Mouse (Mus musculus) limb, embryonic 14.5 days (tissue): ENCODE measurements around the gene Crocc. TPM values are rescaled to one million over a fixed set of nuclear protein-coding genes. Genes with fewer than 3 reads are reported as not detected.

Experiments used
- ATAC-seq: fragments of 200-750 bp; cut with Nextera tagmentation; 2 replicates; pipeline ENCODE4 v1.8.0; 2017; ENCODE audit warnings: low read depth, moderate number of reproducible peaks, moderate TSS enrichment; ENCODE audit not compliant: low FRiP score
- DNase-seq: peaks from one replicate; pipeline ENCODE4 v3.0.0-alpha.2; 2015; ENCODE audit warnings: low spot score
- H3K27ac ChIP-seq: fragments of 300-500 bp; sonication (generic); replicated peaks from 2 replicates; pipeline ENCODE4 v1.5.1; 2014; ENCODE audit warnings: low read depth, mild to moderate bottlenecking, low read length, moderate library complexity, mixed read lengths
- H3K27me3 ChIP-seq: fragments of 300-500 bp; sonication (generic); 2 replicates; pipeline ENCODE4 v1.6.1; 2014; ENCODE audit warnings: low read length, mixed read lengths; ENCODE audit not compliant: control insufficient read depth, insufficient read depth
- H3K36me3 ChIP-seq: fragments of 300-500 bp; sonication (generic); 2 replicates; pipeline ENCODE4 v1.6.1; 2014; ENCODE audit warnings: mild to moderate bottlenecking, low read length, moderate library complexity, mixed read lengths; ENCODE audit not compliant: control insufficient read depth, insufficient read depth
- H3K4me1 ChIP-seq: fragments of 300-500 bp; sonication (generic); 2 replicates; pipeline ENCODE4 v1.6.1; 2014; ENCODE audit warnings: antibody characterized with exemption, low read length, mixed read lengths; ENCODE audit not compliant: control insufficient read depth, insufficient read depth
- H3K4me2 ChIP-seq: fragments of 300-500 bp; sonication (generic); replicated peaks from 2 replicates; pipeline ENCODE4 v1.6.1; 2014; ENCODE audit warnings: low read depth, mild to moderate bottlenecking, low read length, moderate library complexity; ENCODE audit not compliant: severe bottlenecking
- H3K4me3 ChIP-seq: fragments of 300-500 bp; sonication (generic); replicated peaks from 2 replicates; pipeline ENCODE4 v1.5.1; 2014; ENCODE audit warnings: low read length
- H3K9ac ChIP-seq: fragments of 300-500 bp; sonication (generic); 2 replicates; pipeline ENCODE4 v1.6.1; 2014; ENCODE audit warnings: mild to moderate bottlenecking, low read depth, low read length, moderate library complexity; ENCODE audit not compliant: severe bottlenecking
- H3K9me3 ChIP-seq: fragments of 300-500 bp; sonication (generic); 2 replicates; pipeline ENCODE4 v1.6.1; 2016; ENCODE audit warnings: low read length; ENCODE audit not compliant: control insufficient read depth
- POLR2A ChIP-seq: fragments of 200-500 bp; IDR thresholded peaks from 2 replicates; pipeline ENCODE4 v1.8.0; 2012; ENCODE audit warnings: inconsistent platforms, mild to moderate bottlenecking, moderate library complexity, borderline replicate concordance; ENCODE audit not compliant: insufficient read depth, insufficient read length; ENCODE audit errors: extremely low read depth
- WGBS: fragments of 180-500 bp; shearing (Covaris S2); extraction: QIAGEN DNeasy Blood & Tissue Kit; methylation state at CpG from one replicate; pipeline ENCODE4 v1.1.7; 2014; 5-methylcytosine and 5-hydroxymethylcytosine counted together
- polyA plus RNA-seq, 2 experiments: library from polyadenylated mRNA; depleted of rRNA in 1 of 2; stranded (reverse) in 1 of 2; unstranded in 1 of 2; fragments of >200 nt; fragmentation: Nextera tagmentation in 1 of 2; extraction: Ambion mirVana in 1 of 2; gene quantifications; 2 replicates each; pipeline versions ENCODE4 v1.2.1 to v1.2.3; 2012 to 2014

Crocc gene
- polyA plus RNA-seq, 2 experiments, result 5.4 to 25.9 TPM

- Histone ChIP-seq H3K27ac (no peak overlapping the region), H3K9me3 (no peaks in the 10 kb centered on the region), H3K4me2 (no peak overlapping the region), H3K4me1 (no peaks in the 10 kb centered on the region), H3K9ac (no peak overlapping the region), H3K36me3 (peaks cover 64% of the 10 kb centered on the region), H3K4me3 (no peak overlapping the region), H3K27me3 (no peaks in the 10 kb centered on the region)
- DNase-seq (no peak), ATAC-seq (no peak)
- WGBS, result 82% methylated on average over 12 of the region's 12 CpGs
- TF ChIP-seq POLR2A, result no peak
These were observed 6.6 kb upstream of the Crocc start for GRCm38 (mm10) chr4:141066709-141067515.

DNA sequence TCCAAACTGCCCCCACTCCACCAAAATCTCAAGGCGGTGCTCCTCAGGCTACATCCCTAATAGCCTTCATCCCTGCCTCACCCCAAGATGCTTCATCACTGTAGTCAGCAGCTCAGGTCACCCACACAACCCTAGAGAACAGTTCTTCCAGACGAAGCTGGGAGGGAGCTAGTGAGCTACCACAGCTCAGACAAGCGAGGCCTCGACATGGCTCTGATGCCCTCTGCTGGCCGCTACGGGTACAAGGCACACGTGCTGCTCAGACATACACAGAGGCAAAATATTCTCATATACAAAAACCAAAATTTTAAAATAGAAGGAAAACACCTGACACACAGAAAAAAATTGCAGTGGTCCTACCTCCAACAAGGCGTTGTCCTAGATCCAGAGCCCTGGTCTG, 4.8 kb upstream of the Crocc start:
- Histone ChIP-seq H3K27me3 (no peaks in the 10 kb centered on the region), H3K4me1 (peaks cover 4% of the 10 kb centered on the region; the same call in 1 of the 2 replicates), H3K27ac (no peak overlapping the region), H3K36me3 (peaks cover 46% of the 10 kb centered on the region), H3K4me2 (no peak overlapping the region), H3K4me3 (no peak overlapping the region), H3K9me3 (no peaks in the 10 kb centered on the region), H3K9ac (no peak overlapping the region)
- ATAC-seq (0 out of 2 replicates have a peak, but pooled peaks have one; percentile 6), DNase-seq (peak; percentile 88)
- 5% methylated on average over 8 of the region's 8 CpGs for WGBS
- no peak for TF ChIP-seq POLR2A

- no peak overlapping the region for H3K4me2 ChIP-seq
- no peaks in the 10 kb centered on the region for H3K9me3 ChIP-seq
- peaks cover 38% of the 10 kb centered on the region for H3K36me3 ChIP-seq
- WGBS, result 97% methylated on average over 4 of the region's 4 CpGs
- H3K27me3 ChIP-seq, result no peaks in the 10 kb centered on the region
- ATAC-seq (no peak), DNase-seq (no peak)
- no peak overlapping the region for H3K4me3 ChIP-seq
- peaks cover 9% of the 10 kb centered on the region for H3K4me1 ChIP-seq
- TF ChIP-seq POLR2A, result no peak
- H3K27ac ChIP-seq, result no peak overlapping the region
- H3K9ac ChIP-seq, result no peak overlapping the region
These were observed 3.8 kb upstream of the Crocc start for GRCm38 (mm10) chr4:141064104-141064659.

DNA sequence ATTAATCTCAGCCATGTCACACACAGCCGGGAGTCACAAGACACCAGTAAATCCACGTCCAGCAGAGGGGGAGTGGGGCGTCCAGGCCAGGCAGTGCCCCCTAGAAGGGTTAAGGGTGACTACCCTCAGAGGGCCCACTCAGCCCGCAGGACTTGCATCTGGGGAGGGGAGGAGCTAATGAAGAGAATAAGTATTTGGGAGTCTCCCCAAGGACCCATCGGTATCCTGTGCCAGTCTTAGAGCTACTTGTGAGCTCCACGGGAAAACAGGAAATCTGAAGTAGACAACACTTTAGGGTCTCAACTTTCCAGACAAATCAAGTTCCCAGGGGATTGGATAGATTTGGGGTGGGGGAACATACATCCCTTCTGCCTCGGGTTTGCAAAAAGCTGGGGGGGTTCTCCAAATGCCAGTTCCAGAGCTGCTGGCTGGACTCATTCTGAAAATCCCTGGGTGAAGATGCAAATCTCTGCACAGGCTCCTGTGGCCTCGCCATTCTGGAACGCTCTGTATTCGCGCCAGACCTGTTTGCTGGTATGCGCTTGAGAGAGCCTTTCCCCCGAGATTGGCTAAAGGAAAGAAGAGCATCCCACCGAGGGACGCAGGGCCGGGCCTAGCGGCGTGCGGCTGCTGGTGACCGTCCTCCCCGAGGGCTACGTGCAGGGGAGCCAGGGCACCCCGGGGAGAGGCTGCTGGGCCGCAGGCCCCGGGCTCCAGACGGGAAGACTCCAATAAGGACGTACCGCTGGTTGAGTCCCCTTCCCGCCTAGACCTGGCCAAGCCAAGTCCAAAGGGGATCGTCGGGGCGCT, 529 bp downstream of the Crocc start:
- no peak for TF ChIP-seq POLR2A
- no peak for ATAC-seq
- peak; percentile 38 for DNase-seq
- 2% methylated on average over 32 of the region's 32 CpGs for WGBS
- Histone ChIP-seq H3K4me1 (peaks cover 13% of the 10 kb centered on the region), H3K9ac (peak overlapping the region; percentile 77), H3K36me3 (peaks cover 13% of the 10 kb centered on the region), H3K27me3 (no peaks in the 10 kb centered on the region), H3K4me2 (peak overlapping the region; percentile 82), H3K9me3 (no peaks in the 10 kb centered on the region), H3K4me3 (peak overlapping the region; percentile 73), H3K27ac (peak overlapping the region; percentile 85)

GRCm38 (mm10) chr4:141058835-141059234, 1.5 kb downstream of the Crocc start:
- Histone ChIP-seq H3K4me3 (no peak overlapping the region), H3K9me3 (no peaks in the 10 kb centered on the region), H3K4me1 (peaks cover 13% of the 10 kb centered on the region), H3K27me3 (no peaks in the 10 kb centered on the region), H3K27ac (no peak overlapping the region), H3K4me2 (no peak overlapping the region), H3K36me3 (peaks cover 12% of the 10 kb centered on the region), H3K9ac (peak overlapping the region; percentile 16; the same call in 1 of the 2 replicates)
- DNase-seq (no peak), ATAC-seq (no peak)
- 81% methylated on average over 9 of the region's 9 CpGs for WGBS
- no peak for TF ChIP-seq POLR2A
